Mouse (Mus musculus) midbrain, embryonic 10.5 days (tissue): ENCODE data around the gene Zfp775. TPM values are rescaled to one million over a fixed set of nuclear protein-coding genes. Genes with fewer than 3 reads are reported as not detected.

Source experiments
- DNase-seq: peaks from one replicate; pipeline ENCODE4 v3.0.0-alpha.2; 2017; ENCODE audit warnings: low spot score
- H3K27ac ChIP-seq: fragments of 300-500 bp; sonication (generic); replicated peaks from 2 replicates; pipeline ENCODE4 v1.5.1; 2016; ENCODE audit warnings: mild to moderate bottlenecking
- H3K27me3 ChIP-seq: fragments of 300-500 bp; sonication (generic); 2 replicates; pipeline ENCODE4 v1.6.1; 2016; ENCODE audit warnings: low read depth, mild to moderate bottlenecking; ENCODE audit not compliant: poor library complexity, severe bottlenecking
- H3K36me3 ChIP-seq: fragments of 300-500 bp; sonication (generic); 2 replicates; pipeline ENCODE4 v1.6.1; 2016; ENCODE audit warnings: mild to moderate bottlenecking, moderate library complexity
- H3K4me1 ChIP-seq: fragments of 300-500 bp; sonication (generic); 2 replicates; pipeline ENCODE4 v1.6.1; 2016
- H3K4me3 ChIP-seq: fragments of 300-500 bp; sonication (generic); 2 replicates; pipeline ENCODE4 v1.5.1; 2016; ENCODE audit warnings: mild to moderate bottlenecking, moderate library complexity
- H3K9me3 ChIP-seq: fragments of 300-500 bp; sonication (generic); replicated peaks from 2 replicates; pipeline ENCODE4 v1.6.1; 2016; ENCODE audit warnings: mild to moderate bottlenecking
- WGBS: fragments of 180-500 bp; shearing (Covaris S2); methylation state at CpG from one replicate; pipeline ENCODE4 v1.1.7; 2016; 5-methylcytosine and 5-hydroxymethylcytosine counted together
- polyA plus RNA-seq: library from polyadenylated mRNA; unstranded; fragments of >200 nt; fragmentation: Nextera tagmentation; extraction: Ambion mirVana; gene quantifications from 2 replicates; pipeline ENCODE4 v1.2.1, GENCODE M21; 2016

The Zfp775 gene
- polyA plus RNA-seq, 1 experiment from 2014 or later = 10.3 TPM

- Histone ChIP-seq H3K4me3 (no peak within 1 kb of the TSS), H3K36me3 (peaks cover 27% of the 10 kb centered on the region), H3K27me3 (no peaks in the 10 kb centered on the region), H3K27ac (no peak within 1 kb of the TSS), H3K9me3 (no peaks in the 10 kb centered on the region), H3K4me1 (peaks cover 5% of the 10 kb centered on the region; the same call in 1 of the 2 replicates)
- WGBS = 47% methylated on average over 6 of the region's 6 CpGs
- DNase-seq = no peak
These were observed 29.2 kb upstream of the Zfp775 start, which contains the start of gene Rarres2 for GRCm38 (mm10) chr6:48572572-48573061. Gene Rarres2 (minus strand): TSS chr6:48572789.

GRCm38 (mm10) chr6:48573280-48573679 lies 28.6 kb upstream of the Zfp775 start:
- Histone ChIP-seq H3K9me3 (no peaks in the 10 kb centered on the region), H3K4me3 (no peak overlapping the region), H3K27ac (no peak overlapping the region), H3K27me3 (no peaks in the 10 kb centered on the region), H3K36me3 (peaks cover 23% of the 10 kb centered on the region), H3K4me1 (peaks cover 8% of the 10 kb centered on the region)
- WGBS = 70% methylated on average over 10 of the region's 10 CpGs
- DNase-seq = no peak

- Histone ChIP-seq H3K4me3 (no peak overlapping the region), H3K36me3 (peaks cover 16% of the 10 kb centered on the region), H3K27ac (no peak overlapping the region), H3K4me1 (peaks cover 8% of the 10 kb centered on the region), H3K27me3 (no peaks in the 10 kb centered on the region), H3K9me3 (no peaks in the 10 kb centered on the region)
- 78% methylated on average over 3 of the region's 3 CpGs for WGBS
- no peak for DNase-seq
These were observed 27.9 kb upstream of the Zfp775 start for GRCm38 (mm10) chr6:48573981-48574380.

- H3K9me3 ChIP-seq = no peaks in the 10 kb centered on the region
- 74% methylated on average over 5 of the region's 5 CpGs for WGBS
These were observed 23.1 kb upstream of the Zfp775 start for GRCm38 (mm10) chr6:48578736-48579135.

GRCm38 (mm10) chr6:48579215-48579648 lies 22.6 kb upstream of the Zfp775 start:
- no peaks in the 10 kb centered on the region for H3K9me3 ChIP-seq
- no peaks in the 10 kb centered on the region for H3K36me3 ChIP-seq
- no peaks in the 10 kb centered on the region for H3K27me3 ChIP-seq
- H3K4me1 ChIP-seq = peaks cover 12% of the 10 kb centered on the region
- 47% methylated on average over 5 of the region's 5 CpGs for WGBS
- H3K4me3 ChIP-seq = no peak overlapping the region
- no peak for DNase-seq
- no peak overlapping the region for H3K27ac ChIP-seq

More at GRCm38 (mm10) chr6:48578736-48579135, 23.1 kb upstream of the Zfp775 start:
- H3K27ac ChIP-seq = no peak overlapping the region
- H3K36me3 ChIP-seq = no peaks in the 10 kb centered on the region
- no peaks in the 10 kb centered on the region for H3K27me3 ChIP-seq
- DNase-seq = no peak
- peaks cover 12% of the 10 kb centered on the region for H3K4me1 ChIP-seq
- no peak overlapping the region for H3K4me3 ChIP-seq

- no peak for DNase-seq
- Histone ChIP-seq H3K27me3 (no peaks in the 10 kb centered on the region), H3K36me3 (no peaks in the 10 kb centered on the region), H3K4me1 (peaks cover 12% of the 10 kb centered on the region), H3K27ac (no peak overlapping the region), H3K9me3 (no peaks in the 10 kb centered on the region), H3K4me3 (no peak overlapping the region)
- 30% methylated on average over 3 of the region's 3 CpGs for WGBS
These were observed 20.6 kb upstream of the Zfp775 start for GRCm38 (mm10) chr6:48581257-48581656.

- H3K27ac ChIP-seq = 0 out of 2 replicates have a peak overlapping the region, but pooled peaks have one; percentile 28
- H3K4me3 ChIP-seq = no peak overlapping the region
- no peak for DNase-seq
- no peaks in the 10 kb centered on the region for H3K36me3 ChIP-seq
- no peaks in the 10 kb centered on the region for H3K9me3 ChIP-seq
- WGBS = 77% methylated on average over 3 of the region's 3 CpGs
- H3K27me3 ChIP-seq = no peaks in the 10 kb centered on the region
- H3K4me1 ChIP-seq = peaks cover 12% of the 10 kb centered on the region
These were observed 19.8 kb upstream of the Zfp775 start for GRCm38 (mm10) chr6:48582037-48582436.

GRCm38 (mm10) chr6:48589194-48589750 lies 12.6 kb upstream of the Zfp775 start, which contains the start of gene Gm45021:
Gene Gm45021 (plus strand): TSS chr6:48589610.
- Histone ChIP-seq H3K4me3 (no peak within 1 kb of the TSS), H3K27me3 (no peaks in the 10 kb centered on the region), H3K9me3 (no peaks in the 10 kb centered on the region), H3K27ac (no peak within 1 kb of the TSS), H3K4me1 (peaks cover 9% of the 10 kb centered on the region), H3K36me3 (no peaks in the 10 kb centered on the region)
- WGBS = 79% methylated on average over 6 of the region's 6 CpGs
- no peak for DNase-seq

- Histone ChIP-seq H3K27me3 (no peaks in the 10 kb centered on the region), H3K36me3 (peaks cover 12% of the 10 kb centered on the region), H3K27ac (no peak overlapping the region), H3K9me3 (peaks cover 4% of the 10 kb centered on the region), H3K4me3 (no peak overlapping the region), H3K4me1 (peaks cover 24% of the 10 kb centered on the region)
- DNase-seq = no peak
- WGBS = 97% methylated on average over 3 of the region's 3 CpGs
These were observed 10.5 kb upstream of the Zfp775 start for GRCm38 (mm10) chr6:48591221-48591845.

- Histone ChIP-seq H3K27ac (no peak overlapping the region), H3K9me3 (peaks cover 10% of the 10 kb centered on the region), H3K4me3 (no peak overlapping the region), H3K27me3 (no peaks in the 10 kb centered on the region), H3K36me3 (peaks cover 17% of the 10 kb centered on the region), H3K4me1 (peaks cover 24% of the 10 kb centered on the region)
- DNase-seq = no peak
- 88% methylated on average over 6 of the region's 6 CpGs for WGBS
These were observed 10.0 kb upstream of the Zfp775 start for GRCm38 (mm10) chr6:48591871-48592270.

GRCm38 (mm10) chr6:48593158-48594042 lies 8.5 kb upstream of the Zfp775 start, which contains the start of the genes Repin1 and Gm44965:
Gene Repin1 (plus strand): TSS chr6:48593883.
Gene Gm44965 (plus strand): TSS chr6:48593941.
- WGBS = 6% methylated on average over 45 of the region's 45 CpGs

GRCm38 (mm10) chr6:48594043-48594738 lies 7.7 kb upstream of the Zfp775 start:
- Histone ChIP-seq H3K36me3 (peaks cover 40% of the 10 kb centered on the region), H3K4me3 (peak overlapping the region; percentile 94), H3K9me3 (peaks cover 21% of the 10 kb centered on the region), H3K27me3 (no peaks in the 10 kb centered on the region), H3K4me1 (peaks cover 24% of the 10 kb centered on the region), H3K27ac (peak overlapping the region; percentile 98)
- DNase-seq = peak; percentile 70
- WGBS = 2% methylated on average over 41 of the region's 41 CpGs

More at GRCm38 (mm10) chr6:48593158-48594042, 8.5 kb upstream of the Zfp775 start, which contains the start of the genes Repin1 and Gm44965:
- peaks cover 21% of the 10 kb centered on the region for H3K9me3 ChIP-seq
- peak; percentile 95 for DNase-seq
- H3K4me3 ChIP-seq = peak within 1 kb of the TSS; percentile 94
- H3K27ac ChIP-seq = peak within 1 kb of the TSS; percentile 98
- H3K27me3 ChIP-seq = no peaks in the 10 kb centered on the region
- H3K4me1 ChIP-seq = peaks cover 24% of the 10 kb centered on the region
- peaks cover 33% of the 10 kb centered on the region for H3K36me3 ChIP-seq
